Mouse (Mus musculus) bone marrow, adult 2 months (tissue): ENCODE measurements around the gene Sp110.
"Not testable (repeated sequence)": the region's sequence is repeated elsewhere in the genome, so short reads cannot be mapped to it uniquely, and the experiment has no call there.

Experiments used
- CTCF ChIP-seq: fragments of 200-500 bp; IDR thresholded peaks from 2 replicates; pipeline ENCODE4 v1.5.1; 2011; ENCODE audit warnings: low read length, control low read depth; ENCODE audit not compliant: control insufficient read depth, insufficient read depth
- POLR2A ChIP-seq: fragments of 200-500 bp; IDR thresholded peaks from 2 replicates; pipeline ENCODE4 v1.6.1; 2011; ENCODE audit warnings: low read depth, mild to moderate bottlenecking, control low read depth, low read length, borderline replicate concordance; ENCODE audit not compliant: control insufficient read depth

DNA sequence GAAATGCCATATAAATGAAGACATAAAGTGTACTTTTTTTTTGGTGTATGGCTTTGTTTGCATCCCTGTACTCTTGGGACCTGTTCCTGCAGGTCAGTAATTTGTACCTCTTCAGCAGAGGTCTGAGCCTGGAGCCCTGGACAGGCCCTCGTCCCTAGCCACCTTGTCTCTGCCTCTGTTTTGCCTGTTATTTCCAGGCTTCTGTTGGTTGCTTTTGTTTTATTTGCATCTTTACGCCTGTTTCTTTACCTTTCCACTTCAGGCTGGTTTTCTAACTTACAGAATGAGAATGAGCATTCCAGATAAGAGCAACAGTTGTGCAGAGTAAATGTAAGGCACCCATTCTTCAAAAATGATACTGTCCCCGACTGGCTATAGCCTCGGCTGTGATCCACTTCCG lies 1.5 kb upstream of the Sp110 start, which contains the start of gene Sp140:
- not testable (repeated sequence) for TF ChIP-seq CTCF, POLR2A
